Mouse (Mus musculus) forebrain, postnatal 0 days (tissue): ENCODE measurements around the gene Itih2. TPM values are rescaled to one million over a fixed set of nuclear protein-coding genes. Genes with fewer than 3 reads are reported as not detected.

Experiments used
- ATAC-seq: fragments of 200-750 bp; cut with Nextera tagmentation; 2 replicates; pipeline ENCODE4 v1.8.0; 2017; ENCODE audit warnings: mild to moderate bottlenecking, moderate library complexity
- DNase-seq: peaks from one replicate; pipeline ENCODE4 v3.0.0-alpha.2; 2015
- H3K27ac ChIP-seq: fragments of 300-500 bp; sonication (generic); 2 replicates; pipeline ENCODE4 v1.5.1; 2014; ENCODE audit warnings: low read depth, mild to moderate bottlenecking, antibody characterized with exemption, low read length, moderate library complexity, mixed read lengths
- H3K27me3 ChIP-seq: fragments of 300-500 bp; sonication (generic); 2 replicates; pipeline ENCODE4 v1.6.1; 2014; ENCODE audit warnings: mild to moderate bottlenecking, low read length, mixed read lengths; ENCODE audit not compliant: insufficient read depth
- H3K36me3 ChIP-seq: fragments of 300-500 bp; sonication (generic); 2 replicates; pipeline ENCODE4 v1.6.1; 2014; ENCODE audit warnings: mild to moderate bottlenecking, moderate library complexity; ENCODE audit not compliant: insufficient read depth
- H3K4me1 ChIP-seq: fragments of 300-500 bp; sonication (generic); 2 replicates; pipeline ENCODE4 v1.6.1; 2014; ENCODE audit warnings: antibody characterized with exemption; ENCODE audit not compliant: insufficient read depth
- H3K4me2 ChIP-seq: fragments of 300-500 bp; sonication (generic); 2 replicates; pipeline ENCODE4 v1.6.1; 2014; ENCODE audit warnings: low read depth, mild to moderate bottlenecking, moderate library complexity
- H3K4me3 ChIP-seq: fragments of 300-500 bp; sonication (generic); 2 replicates; pipeline ENCODE4 v1.5.1; 2014; ENCODE audit warnings: low read depth, low read length, mixed read lengths
- H3K9ac ChIP-seq: fragments of 300-500 bp; sonication (generic); 2 replicates; pipeline ENCODE4 v1.6.1; 2014; ENCODE audit warnings: mild to moderate bottlenecking
- H3K9me3 ChIP-seq: fragments of 300-500 bp; sonication (generic); 2 replicates; pipeline ENCODE4 v1.6.1; 2016; ENCODE audit warnings: low read length
- CTCF ChIP-seq: sonication (generic); IDR thresholded peaks from 2 replicates; pipeline ENCODE4 v1.5.1; 2016; ENCODE audit warnings: antibody characterized with exemption, control low read depth, low read depth
- WGBS: fragments of 180-500 bp; shearing (Covaris S2); extraction: QIAGEN DNeasy Blood & Tissue Kit; methylation state at CpG from one replicate; pipeline ENCODE4 v1.1.7; 2014; 5-methylcytosine and 5-hydroxymethylcytosine counted together
- polyA plus RNA-seq: library from polyadenylated mRNA; unstranded; fragments of >200 nt; fragmentation: Nextera tagmentation; extraction: Ambion mirVana; gene quantifications from 2 replicates; pipeline ENCODE4 v1.2.1, GENCODE M21; 2015
- total RNA-seq: library from RNA; depleted of rRNA; stranded (reverse); fragments of >200 nt; gene quantifications from 2 replicates; pipeline ENCODE4 v1.2.3, GENCODE M21; 2014

Gene Itih2
- total and polyA plus RNA-seq, 2 experiments from 2014 or later: 3.5 to 9.1 TPM

DNA sequence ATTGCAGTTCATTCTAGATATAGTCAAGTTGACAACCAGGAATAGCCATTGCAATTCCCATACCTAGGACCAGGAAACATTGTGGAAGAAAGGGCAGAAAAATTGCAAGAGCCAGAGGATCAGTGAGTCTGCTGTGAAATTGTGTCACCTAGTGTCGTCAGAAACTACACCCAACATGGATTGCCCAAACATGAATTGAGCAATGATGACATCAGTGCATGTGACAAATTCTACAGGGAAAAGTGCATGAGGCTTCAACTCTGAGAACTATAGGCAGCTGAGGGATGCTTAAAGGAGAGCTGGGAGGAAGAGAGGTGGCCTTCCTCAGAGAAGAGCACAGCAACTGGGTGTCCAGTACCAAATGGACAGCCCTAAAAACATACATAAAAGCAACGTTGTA lies 6.1 kb upstream of the Itih2 start:
- H3K27me3 ChIP-seq: no peaks in the 10 kb centered on the region
- H3K9ac ChIP-seq: no peak overlapping the region
- H3K4me2 ChIP-seq: no peak overlapping the region
- DNase-seq (no peak), ATAC-seq (no peak)
- H3K36me3 ChIP-seq: no peaks in the 10 kb centered on the region
- H3K9me3 ChIP-seq: no peaks in the 10 kb centered on the region
- no peak overlapping the region for H3K4me3 ChIP-seq
- TF ChIP-seq CTCF: no peak
- 82% methylated on average over 2 of the region's 2 CpGs for WGBS
- no peaks in the 10 kb centered on the region for H3K4me1 ChIP-seq
- H3K27ac ChIP-seq: no peak overlapping the region

GRCm38 (mm10) chr2:10133941-10134340 lies 2.7 kb upstream of the Itih2 start:
- 80% methylated on average over 6 of the region's 6 CpGs for whole genome bisulfite sequencing
- Histone ChIP-seq H3K4me3 (no peak overlapping the region), H3K9me3 (no peaks in the 10 kb centered on the region), H3K4me1 (no peaks in the 10 kb centered on the region), H3K27me3 (no peaks in the 10 kb centered on the region), H3K4me2 (no peak overlapping the region), H3K9ac (no peak overlapping the region), H3K27ac (no peak overlapping the region), H3K36me3 (no peaks in the 10 kb centered on the region)
- DNase-seq (no peak), ATAC-seq (no peak)
- TF ChIP-seq CTCF: no peak

- no peak overlapping the region for H3K27ac ChIP-seq
- ATAC-seq: no peak
- H3K4me2 ChIP-seq: no peak overlapping the region
- 32% methylated on average over 1 of the region's 1 CpGs for WGBS
- no peaks in the 10 kb centered on the region for H3K9me3 ChIP-seq
- H3K27me3 ChIP-seq: no peaks in the 10 kb centered on the region
- TF ChIP-seq CTCF: no peak
- H3K36me3 ChIP-seq: no peaks in the 10 kb centered on the region
- H3K9ac ChIP-seq: no peak overlapping the region
- no peak for DNase-seq
- H3K4me1 ChIP-seq: no peaks in the 10 kb centered on the region
- H3K4me3 ChIP-seq: no peak overlapping the region
These were observed 932 bp upstream of the Itih2 start for GRCm38 (mm10) chr2:10132128-10132527.

DNA sequence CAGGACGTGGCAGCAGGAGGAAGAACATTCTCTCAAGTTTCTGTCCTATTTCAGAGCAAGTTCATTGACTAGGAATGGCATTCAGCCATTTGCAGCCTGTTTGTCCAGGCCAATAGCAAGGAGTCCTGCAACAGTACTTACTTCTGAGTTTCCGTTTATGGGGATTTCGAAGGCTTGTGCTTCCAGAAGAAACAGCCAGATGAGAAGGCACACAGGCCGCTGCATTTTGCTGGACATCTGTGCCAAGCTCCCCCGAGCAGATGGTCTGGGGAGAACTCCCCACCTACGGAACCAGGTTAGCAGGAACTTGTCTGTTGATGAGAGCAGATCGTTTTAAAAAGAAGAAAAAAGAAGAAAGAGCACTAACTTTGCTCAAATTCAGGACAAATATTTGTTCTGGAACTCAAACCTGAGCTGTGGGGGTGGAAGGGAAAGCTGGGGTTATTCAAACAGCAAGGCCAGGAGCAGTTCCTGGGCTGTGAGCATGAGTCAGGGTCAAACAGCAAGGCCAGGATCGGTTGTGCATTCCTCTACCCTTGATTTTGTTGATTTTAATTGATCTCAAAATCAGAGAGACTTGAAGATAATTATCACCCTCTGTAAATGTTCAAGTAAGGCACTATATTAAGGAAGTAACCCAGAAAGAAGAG lies 730 bp downstream of the Itih2 start:
- whole genome bisulfite sequencing: 76% methylated on average over 8 of the region's 8 CpGs
- H3K4me3 ChIP-seq: no peak overlapping the region
- no peak overlapping the region for H3K4me2 ChIP-seq
- H3K27ac ChIP-seq: no peak overlapping the region
- no peaks in the 10 kb centered on the region for H3K36me3 ChIP-seq
- TF ChIP-seq CTCF: no peak
- no peak overlapping the region for H3K9ac ChIP-seq
- no peaks in the 10 kb centered on the region for H3K4me1 ChIP-seq
- ATAC-seq (no peak), DNase-seq (no peak)
- no peaks in the 10 kb centered on the region for H3K9me3 ChIP-seq
- H3K27me3 ChIP-seq: no peaks in the 10 kb centered on the region

GRCm38 (mm10) chr2:10128571-10128970 lies 2.6 kb downstream of the Itih2 start:
- Histone ChIP-seq H3K9ac (no peak overlapping the region), H3K4me3 (no peak overlapping the region), H3K36me3 (no peaks in the 10 kb centered on the region), H3K4me2 (no peak overlapping the region), H3K4me1 (no peaks in the 10 kb centered on the region), H3K27ac (no peak overlapping the region), H3K9me3 (no peaks in the 10 kb centered on the region), H3K27me3 (no peaks in the 10 kb centered on the region)
- ATAC-seq (no peak), DNase-seq (no peak)
- TF ChIP-seq CTCF: no peak
- WGBS: 79% methylated on average over 4 of the region's 4 CpGs

DNA sequence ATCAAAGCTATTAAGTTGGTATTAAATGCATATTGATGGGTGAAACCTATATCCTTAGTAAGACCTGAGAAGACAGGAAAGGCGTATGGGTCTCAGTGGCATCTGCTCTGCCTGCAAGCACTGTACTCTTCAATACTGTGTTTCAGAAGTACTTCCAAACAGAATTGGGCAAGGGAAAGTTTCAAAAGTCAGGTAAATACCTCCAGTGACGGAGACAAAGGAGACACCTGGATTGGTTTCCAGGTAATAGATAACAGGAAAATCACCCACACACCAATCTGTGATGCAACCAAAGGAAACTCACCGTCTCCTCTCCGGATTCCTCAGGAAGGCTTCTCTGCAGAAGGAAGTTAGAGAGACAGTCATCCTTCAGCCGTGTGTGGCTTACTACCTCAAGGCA lies 3.7 kb downstream of the Itih2 start:
- H3K9me3 ChIP-seq: no peaks in the 10 kb centered on the region
- ATAC-seq: no peak
- 93% methylated on average over 5 of the region's 5 CpGs for WGBS
- H3K27ac ChIP-seq: no peak overlapping the region
- H3K4me2 ChIP-seq: no peak overlapping the region
- no peaks in the 10 kb centered on the region for H3K36me3 ChIP-seq
- no peaks in the 10 kb centered on the region for H3K27me3 ChIP-seq
- H3K4me3 ChIP-seq: no peak overlapping the region
- DNase-seq: no peak
- H3K9ac ChIP-seq: no peak overlapping the region
- no peaks in the 10 kb centered on the region for H3K4me1 ChIP-seq
- TF ChIP-seq CTCF: no peak

DNA sequence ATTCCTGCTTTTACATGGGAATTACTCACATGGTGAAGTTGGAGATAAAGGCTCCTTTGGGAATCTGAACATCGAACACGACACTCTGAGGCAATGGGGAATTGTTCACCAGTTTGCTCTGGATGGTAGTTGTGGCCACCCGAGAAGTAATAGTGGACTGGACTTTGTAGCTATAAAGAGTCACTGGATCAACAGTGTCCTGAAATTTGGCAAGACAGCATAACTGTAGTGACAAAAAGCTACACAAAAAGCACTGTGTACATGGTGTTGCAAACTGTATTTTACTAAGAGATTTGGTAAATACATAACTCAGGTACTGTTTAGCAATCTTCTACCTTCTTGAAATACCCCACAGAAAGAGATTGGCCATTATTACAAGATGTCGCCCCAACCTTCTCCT lies 5.1 kb downstream of the Itih2 start:
- Histone ChIP-seq H3K4me3 (no peak overlapping the region), H3K27ac (no peak overlapping the region), H3K9ac (no peak overlapping the region), H3K9me3 (no peaks in the 10 kb centered on the region), H3K27me3 (no peaks in the 10 kb centered on the region), H3K36me3 (no peaks in the 10 kb centered on the region), H3K4me1 (no peaks in the 10 kb centered on the region), H3K4me2 (no peak overlapping the region)
- TF ChIP-seq CTCF: no peak
- ATAC-seq: no peak
- 90% methylated on average over 4 of the region's 4 CpGs for WGBS
- no peak for DNase-seq
